Mouse (Mus musculus): ENCODE data around the gene Cacng7.
"Not testable (repeated sequence)": the region's sequence is repeated elsewhere in the genome, so short reads cannot be mapped to it uniquely, and the experiment has no call there.

Gene Cacng7

DNA sequence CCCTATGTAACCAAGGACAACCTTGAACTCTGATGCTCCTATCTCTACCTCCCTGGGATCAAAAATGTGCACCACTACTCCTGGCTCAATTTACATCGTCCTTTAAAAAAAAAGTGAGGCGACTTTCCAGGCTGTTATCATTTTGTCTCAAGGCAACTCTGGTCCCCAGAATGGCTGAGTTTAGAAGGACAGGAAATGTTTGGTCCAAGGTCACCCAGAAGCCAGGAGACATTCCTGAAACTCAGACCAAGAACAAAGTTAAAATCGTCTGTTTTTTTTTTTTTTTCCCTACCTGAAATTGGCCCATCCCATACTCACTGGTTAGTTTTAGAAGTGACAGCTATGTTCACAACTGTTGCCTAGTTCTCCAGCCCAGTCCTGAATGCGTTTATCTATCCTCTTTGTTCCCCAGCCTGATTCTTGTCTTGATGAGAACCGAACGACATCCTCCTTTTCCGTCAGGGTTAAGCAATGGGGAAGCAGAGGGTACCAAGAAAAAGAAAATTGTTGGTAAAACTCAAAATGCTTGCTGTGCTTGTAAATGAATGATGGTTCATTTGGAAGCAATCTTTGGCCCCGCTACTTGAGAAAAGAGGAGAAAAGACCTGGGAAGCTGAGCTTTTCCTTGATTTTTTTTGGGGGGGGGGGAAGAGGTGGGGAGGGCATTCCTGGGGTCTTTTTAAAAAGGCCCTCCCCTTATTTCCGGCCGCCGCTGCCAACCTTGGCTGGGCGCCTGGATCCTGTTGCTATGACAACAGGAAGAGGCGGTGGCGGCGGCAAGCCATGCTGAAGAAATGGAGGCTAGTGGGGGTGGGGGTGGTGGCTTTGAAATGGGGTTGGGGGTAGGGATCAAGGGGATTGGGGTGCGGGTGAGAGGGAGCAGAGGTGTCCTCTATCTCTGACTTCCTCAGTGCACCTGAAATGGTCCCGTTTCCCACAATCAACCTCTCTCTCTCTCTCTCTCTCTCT lies 57.0 kb downstream of the Cacng7 start:
- DNase-seq (ENCODE audit: low spot score in 2 of 2), result peak; percentile 58 to 67

DNA sequence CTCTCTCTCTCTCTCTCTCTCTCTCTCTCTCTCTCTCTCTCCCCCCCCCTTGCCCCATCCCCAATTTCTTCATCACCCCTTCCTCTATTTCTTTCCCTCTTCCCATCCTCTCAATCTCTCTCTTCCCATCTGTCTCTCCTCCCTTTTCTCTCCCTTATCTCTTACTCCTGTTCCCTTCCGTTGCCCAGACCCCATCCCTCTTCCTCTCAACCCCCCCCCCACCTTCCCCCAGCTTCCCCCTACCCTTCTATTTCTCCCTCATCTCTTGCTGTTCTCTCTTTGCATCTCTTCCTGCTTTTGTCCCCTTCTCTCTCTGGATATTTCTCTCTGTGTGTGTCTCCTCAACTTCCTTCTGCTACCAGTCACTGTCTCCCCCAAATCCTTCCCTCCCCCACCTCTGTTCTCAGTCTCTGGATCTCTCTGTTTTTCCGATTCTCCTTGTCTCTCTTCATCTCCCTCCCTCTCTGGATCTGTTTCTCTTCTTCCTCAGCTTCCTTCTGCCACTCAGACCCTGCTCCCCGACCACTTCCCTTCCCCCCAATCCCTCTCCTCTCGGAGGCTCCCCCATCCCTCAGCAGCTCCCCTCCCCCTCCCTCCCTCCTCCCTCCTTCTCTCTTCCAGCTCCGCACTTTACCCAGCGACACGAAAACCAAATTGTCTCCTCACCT lies 57.8 kb downstream of the Cacng7 start, which contains the start of gene Cacng8:
Cacng8 (plus strand) TSS at position 271 of the 668 bp plus-strand sequence.
- DNase-seq (ENCODE audit: low spot score in 2 of 2), result no peak

- DNase-seq (ENCODE audit: low spot score in 2 of 2), result no peak
These were observed 58.3 kb downstream of the Cacng7 start for GRCm38 (mm10) chr7:3391081-3391451.

DNA sequence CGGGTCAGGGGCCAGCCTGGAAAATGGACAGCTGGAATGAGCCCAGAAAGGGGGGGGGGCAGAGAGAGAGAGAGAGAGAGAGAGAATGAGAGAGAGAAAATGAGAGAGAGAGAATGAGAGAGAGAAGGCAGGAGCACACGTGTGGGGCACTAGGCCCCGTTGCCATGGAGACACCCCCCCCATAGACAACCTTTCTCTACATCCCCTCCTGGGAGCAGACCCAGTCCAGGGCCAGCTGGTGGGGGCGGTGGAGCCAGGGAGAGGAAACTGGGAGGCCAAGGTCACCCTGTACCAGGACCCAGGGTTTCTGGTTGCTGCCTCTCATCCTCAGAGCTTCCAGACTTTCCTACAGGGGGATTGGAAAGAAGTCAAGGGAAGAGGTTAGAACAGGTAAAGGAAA lies 59.1 kb downstream of the Cacng7 start:
- no peak for DNase-seq (ENCODE audit: low spot score in 2 of 2)

DNA sequence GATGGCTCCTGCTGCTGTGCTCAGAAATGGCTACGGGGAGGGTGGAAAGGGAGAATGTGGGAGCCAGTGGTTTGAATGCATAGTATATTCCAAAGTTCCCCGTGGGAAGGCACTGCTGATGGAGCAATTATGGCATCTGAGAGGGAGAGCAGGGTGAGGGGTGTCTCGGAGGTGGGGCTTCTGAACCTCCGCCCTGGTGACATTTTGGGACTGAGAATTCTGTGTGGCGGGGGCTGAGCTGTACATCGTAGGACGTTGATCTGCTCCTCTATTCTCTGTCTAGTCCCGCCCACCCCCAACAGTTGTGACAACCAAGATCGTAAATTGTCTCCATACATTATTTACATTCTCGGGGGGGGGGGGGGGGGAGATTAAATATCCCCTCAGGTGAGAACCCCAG lies 64.6 kb downstream of the Cacng7 start:
- DNase-seq (ENCODE audit: low spot score in 2 of 2), result no peak

GRCm38 (mm10) chr7:3397797-3398196 lies 65.0 kb downstream of the Cacng7 start:
- DNase-seq (ENCODE audit: low spot score in 2 of 2), result no peak

DNA sequence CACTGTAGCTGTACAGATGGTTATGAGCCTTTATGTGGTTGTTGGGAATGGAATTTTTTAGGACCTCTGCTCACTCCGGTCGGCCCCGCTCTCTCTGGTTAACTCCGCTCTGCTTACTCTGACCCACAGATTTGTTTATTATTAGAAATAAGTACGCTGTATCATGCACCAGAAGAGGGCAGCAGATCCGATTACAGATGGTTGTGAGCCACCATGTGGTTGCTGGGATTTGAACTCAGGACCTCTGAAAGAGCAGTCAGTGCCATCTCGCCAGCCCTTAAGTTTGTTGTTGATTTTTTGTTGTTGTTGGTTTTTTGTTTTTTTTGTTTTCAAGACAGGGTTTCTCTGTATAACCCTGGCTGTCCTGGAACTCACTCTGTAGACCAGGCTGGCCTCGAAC lies 65.6 kb downstream of the Cacng7 start:
- not testable (repeated sequence) for DNase-seq (ENCODE audit: low spot score in 2 of 2)

DNA sequence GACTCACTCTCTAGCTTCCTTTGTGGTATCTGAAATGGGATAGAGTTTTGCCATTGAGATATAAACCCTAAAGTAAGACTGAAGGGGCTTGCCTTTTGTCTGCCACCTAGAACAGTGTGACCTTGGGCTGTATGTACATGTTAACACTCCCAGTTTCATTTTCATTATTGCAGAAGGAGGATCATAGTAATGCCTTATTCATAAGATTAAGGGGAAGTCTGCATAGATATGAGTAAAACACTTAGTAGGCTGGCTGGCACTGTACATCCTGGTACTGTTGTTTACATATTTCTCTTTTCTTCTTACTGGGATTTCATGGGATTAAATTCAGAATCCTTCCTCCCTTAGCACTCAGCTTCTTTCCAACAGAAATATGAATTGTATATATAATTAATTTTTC lies 67.2 kb downstream of the Cacng7 start:
- no peak for DNase-seq (ENCODE audit: low spot score in 2 of 2)

GRCm38 (mm10) chr7:3409729-3410520 lies 77.2 kb downstream of the Cacng7 start:
- no peak for DNase-seq (ENCODE audit: low spot score in 2 of 2)

- peak in 1 of 2 experiments; percentile 65 for DNase-seq (ENCODE audit: low spot score in 2 of 2)
These were observed 78.6 kb downstream of the Cacng7 start for GRCm38 (mm10) chr7:3411160-3411941.

DNA sequence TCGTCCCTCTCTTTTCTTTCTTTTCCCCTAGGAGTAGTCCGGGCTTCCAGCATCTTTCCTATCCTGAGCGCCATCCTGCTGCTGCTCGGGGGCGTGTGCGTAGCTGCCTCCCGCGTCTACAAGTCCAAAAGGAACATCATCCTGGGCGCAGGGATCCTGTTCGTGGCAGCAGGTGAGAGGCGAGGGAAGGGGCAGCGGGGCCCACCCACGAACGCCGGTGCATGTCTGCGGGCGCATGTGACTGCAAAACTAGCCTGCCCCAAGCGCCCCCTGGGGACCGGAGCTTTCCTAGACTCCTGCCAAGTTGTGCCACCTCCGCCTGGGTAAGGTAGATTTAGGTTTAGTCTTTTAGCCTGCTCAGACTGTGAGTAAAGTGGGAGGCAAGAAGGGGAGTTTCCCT lies 79.3 kb downstream of the Cacng7 start:
- no peak for DNase-seq (ENCODE audit: low spot score in 2 of 2)

GRCm38 (mm10) chr7:3414888-3415287 lies 82.1 kb downstream of the Cacng7 start:
- DNase-seq (ENCODE audit: low spot score in 2 of 2), result no peak

DNA sequence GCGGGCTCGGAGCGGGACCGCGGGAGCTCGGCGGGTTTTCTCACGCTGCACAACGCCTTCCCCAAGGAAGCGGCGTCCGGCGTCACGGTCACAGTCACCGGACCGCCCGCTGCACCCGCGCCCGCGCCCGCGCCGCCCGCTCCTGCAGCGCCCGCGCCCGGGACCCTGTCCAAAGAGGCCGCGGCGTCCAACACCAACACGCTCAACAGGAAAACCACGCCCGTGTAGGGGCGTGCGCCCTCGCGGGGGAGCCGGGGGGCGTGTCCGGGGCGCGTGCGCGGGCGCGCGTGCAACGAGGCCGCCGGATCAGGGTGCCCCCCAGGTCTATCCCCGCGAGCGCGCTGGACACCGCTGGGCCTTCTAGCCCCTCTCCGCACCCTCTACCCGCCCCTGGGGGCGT lies 82.6 kb downstream of the Cacng7 start:
- no peak for DNase-seq (ENCODE audit: low spot score in 2 of 2)

All from frontal cortex, postnatal 14 days (tissue).